9 mouse cellular contexts compared by ENCODE assay signal in genomic region chr10:44071095-44071494, GRCm38 (mm10).
DNase-seq lines count a peak whose midpoint lies in the region; ATAC-seq and TF ChIP-seq lines count a peak whose summit lies in the region.
"Had no signal": no experiment of that assay in that cellular context is flagged by ENCODE, and none has a peak within 500 bp of the region (broad histone marks: within the 10 kb centered on the region; RNA-seq: fewer than 3 reads in every experiment).

No protein-coding gene starts in this region.

- H3K27ac ChIP-seq in kidney, postnatal 0 days, result no peak overlapping the region
- H3K27ac ChIP-seq in liver, embryonic 14.5 days, result no peak overlapping the region
- H3K27ac ChIP-seq: embryonic facial prominence, embryonic 15.5 days had no signal

- WGBS in kidney, postnatal 0 days, result 2% methylated on average over 4 of the region's 4 CpGs
- 8% methylated on average over 4 of the region's 4 CpGs for WGBS in liver, embryonic 14.5 days (ENCODE audit: insufficient replicate concordance)

- TF ChIP-seq EP300 in liver, embryonic 14.5 days (IDR thresholded peaks at IDR 0.05; ENCODE audit: low read depth), result no peak

- H3K9me3 ChIP-seq in kidney, postnatal 0 days (replicated peaks; ENCODE audit: low read length), result no peaks in the 10 kb centered on the region
- H3K9me3 ChIP-seq in liver, embryonic 14.5 days (ENCODE audit: control insufficient read depth, low read length), result no peaks in the 10 kb centered on the region
- H3K9me3 ChIP-seq: embryonic facial prominence, embryonic 15.5 days had no signal

- H3K4me1 ChIP-seq in kidney, postnatal 0 days (replicated peaks; ENCODE audit: insufficient read depth, low read length), result no peaks in the 10 kb centered on the region
- H3K4me1 ChIP-seq in liver, embryonic 14.5 days (replicated peaks; ENCODE audit: control insufficient read depth in 2 of 2, insufficient read depth in 2 of 2, low read length in 1 of 2), result peaks cover 0 to 7% of the 10 kb centered on the region in 2 experiments; a peak in 1 of 4 replicates
- H3K4me1 ChIP-seq: embryonic facial prominence, embryonic 15.5 days had no signal

- H3K4me2 ChIP-seq in kidney, postnatal 0 days (ENCODE audit: low read length), result no peak overlapping the region
- no peak overlapping the region for H3K4me2 ChIP-seq in liver, embryonic 14.5 days (ENCODE audit: low read depth)
- H3K4me2 ChIP-seq: embryonic facial prominence, embryonic 15.5 days had no signal

- H3K27me3 ChIP-seq in kidney, postnatal 0 days (ENCODE audit: insufficient read depth, low read length), result no peaks in the 10 kb centered on the region
- H3K27me3 ChIP-seq in liver, embryonic 14.5 days (ENCODE audit: control insufficient read depth, insufficient read depth, low read length), result no peaks in the 10 kb centered on the region
- H3K27me3 ChIP-seq: embryonic facial prominence, embryonic 15.5 days had no signal

- H3K9ac ChIP-seq in kidney, postnatal 0 days (ENCODE audit: low read depth, low read length), result no peak overlapping the region
- no peak overlapping the region for H3K9ac ChIP-seq in liver, embryonic 14.5 days (replicated peaks)
- H3K9ac ChIP-seq: embryonic facial prominence, embryonic 15.5 days had no signal

- TF ChIP-seq CTCF in kidney, postnatal 0 days (IDR thresholded peaks at IDR 0.05; ENCODE audit: low read depth), result peak; percentile 81
- TF ChIP-seq CTCF in liver, embryonic 14.5 days (IDR thresholded peaks at IDR 0.05; ENCODE audit: low read depth), result peak; percentile 56

- no peak overlapping the region for H3K4me3 ChIP-seq in kidney, postnatal 0 days (replicated peaks; ENCODE audit: low read depth, low read length)
- H3K4me3 ChIP-seq in liver, embryonic 14.5 days (ENCODE audit: insufficient read depth in 1 of 2, low read depth in 2 of 2, low read length in 2 of 2), result no peak overlapping the region
- H3K4me3 ChIP-seq: embryonic facial prominence, embryonic 15.5 days had no signal

- peak; percentile 39 for DNase-seq in 3134 (ENCODE audit: extremely low read depth, insufficient read length, low spot score)
- DNase-seq in NIH3T3 (ENCODE audit: low read depth), result peak; percentile 96
- DNase-seq in cerebellum, postnatal 36 days, result peak; percentile 5 to 28
- DNase-seq in gastrocnemius, postnatal 25 days, result peak; percentile 20
- DNase-seq in kidney, postnatal 0 days (ENCODE audit: low spot score), result peak; percentile 91
- DNase-seq in liver, embryonic 14.5 days (ENCODE audit: low read depth in 3 of 3, low spot score in 3 of 3), result peak; percentile 27 to 37 (median 31)
- DNase-seq in natural killer cell, adult 2 months (ENCODE audit: low spot score in 2 of 2), result peak; percentile 39 to 76
- peak; percentile 60 to 77 for DNase-seq in spleen, postnatal 4 days (ENCODE audit: low spot score in 2 of 2)

- H3K36me3 ChIP-seq in kidney, postnatal 0 days (ENCODE audit: insufficient read depth, low read length), result no peaks in the 10 kb centered on the region
- no peaks in the 10 kb centered on the region for H3K36me3 ChIP-seq in liver, embryonic 14.5 days (replicated peaks; ENCODE audit: control insufficient read depth, insufficient read depth, low read depth)
- H3K36me3 ChIP-seq: embryonic facial prominence, embryonic 15.5 days had no signal

- peak; percentile 79 for ATAC-seq in kidney, postnatal 0 days (replicated peaks; ENCODE audit: low FRiP score, low read depth)
- ATAC-seq in liver, embryonic 14.5 days (ENCODE audit: insufficient read depth), result 0 out of 2 replicates have a peak, but pooled peaks have one; percentile 23

Comparison
In these comparisons a context has a peak if more than half of its experiments do, and no peak if none do; other contexts are left out.
1. DNase-seq: peak in every context shown above with its lines; median percentile 96 in NIH3T3; 91 in kidney, postnatal 0 days; 68 in spleen, postnatal 4 days; 58 in natural killer cell, adult 2 months; 39 in 3134; 31 in liver, embryonic 14.5 days; 20 in gastrocnemius, postnatal 25 days; 16 in cerebellum, postnatal 36 days.